Mouse (Mus musculus): ENCODE data around the gene Ccdc163. TPM values are rescaled to one million over a fixed set of nuclear protein-coding genes. Genes with fewer than 3 reads are reported as not detected.
"Not testable (repeated sequence)": the region's sequence is repeated elsewhere in the genome, so short reads cannot be mapped to it uniquely, and the experiment has no call there.

Gene Ccdc163
- 1 to 10 TPM; 4.5 to 5.5 TPM for total RNA-seq (2021)

GRCm38 (mm10) chr4:116708201-116708764 lies at the start of gene Ccdc163, which contains the start of gene Mmachc:
Gene Ccdc163, plus strand, starts transcription at chr4:116708509.
Gene Mmachc, minus strand, starts transcription at chr4:116708406.
- peak; percentile 91 for DNase-seq
- intact Hi-C loops (cut with DNase I), result no loop called here

- DNase-seq, result no peak
Observed at GRCm38 (mm10) chr4:116659474-116659873, 48.8 kb upstream of the Ccdc163 start.

DNA sequence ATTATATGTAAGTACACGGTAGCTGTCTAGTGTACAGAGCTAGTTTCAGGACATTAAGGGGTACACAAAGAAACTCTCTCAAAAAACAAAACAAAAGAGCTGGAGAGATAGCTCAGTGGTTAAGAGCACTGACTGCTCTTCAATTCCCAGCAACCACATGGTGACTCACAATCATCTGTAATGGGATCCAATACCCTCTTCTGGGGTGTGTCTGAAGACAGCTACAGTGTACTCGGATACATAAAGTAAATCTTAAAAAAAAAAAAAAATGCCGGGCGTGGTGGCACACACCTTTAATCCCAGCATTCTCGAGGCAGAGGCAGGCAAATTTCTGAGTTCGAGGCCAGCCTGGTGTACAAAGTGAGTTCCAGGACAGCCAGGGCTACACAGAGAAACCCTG lies 48.4 kb upstream of the Ccdc163 start:
- intact Hi-C loops (cut with DNase I); DNase-seq: not testable (repeated sequence)

More at GRCm38 (mm10) chr4:116659474-116659873, 48.8 kb upstream of the Ccdc163 start:
- intact Hi-C loops (cut with DNase I), result no loop called here

- DNase-seq, result no peak
- intact Hi-C loops (cut with DNase I), result no loop called here
Observed at GRCm38 (mm10) chr4:116660829-116661228, 47.5 kb upstream of the Ccdc163 start.

DNA sequence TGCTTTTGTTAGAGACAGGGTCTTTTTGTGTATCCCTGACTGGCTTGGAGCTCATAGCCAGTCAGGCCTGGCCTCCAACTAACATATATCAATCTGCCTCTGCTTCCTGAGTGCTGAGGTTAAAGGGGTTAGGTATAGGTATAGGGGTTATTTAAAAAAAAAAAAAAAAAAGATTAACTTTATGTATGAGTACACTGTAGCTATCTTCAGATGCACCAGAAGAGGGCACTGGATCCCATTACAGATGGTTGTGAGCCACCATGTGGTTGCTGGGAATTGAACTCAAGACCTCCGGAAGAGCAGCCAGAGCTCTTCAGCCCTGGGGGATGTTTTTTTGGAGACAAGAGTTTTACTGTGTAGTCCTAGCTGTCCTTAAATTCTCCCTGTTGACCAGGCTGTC lies 46.3 kb upstream of the Ccdc163 start:
- DNase-seq, result no peak
- intact Hi-C loops (cut with DNase I), result no loop called here

GRCm38 (mm10) chr4:116666625-116667024 lies 41.7 kb upstream of the Ccdc163 start:
- no peak for DNase-seq
- intact Hi-C loops (cut with DNase I), result no loop called here

GRCm38 (mm10) chr4:116668145-116668544 lies 40.2 kb upstream of the Ccdc163 start:
- no peak for DNase-seq
- intact Hi-C loops (cut with DNase I), result no loop called here

- peak; percentile 9 for DNase-seq
- intact Hi-C loops (cut with DNase I), result no loop called here
Observed at GRCm38 (mm10) chr4:116669291-116669690, 39.0 kb upstream of the Ccdc163 start.

DNA sequence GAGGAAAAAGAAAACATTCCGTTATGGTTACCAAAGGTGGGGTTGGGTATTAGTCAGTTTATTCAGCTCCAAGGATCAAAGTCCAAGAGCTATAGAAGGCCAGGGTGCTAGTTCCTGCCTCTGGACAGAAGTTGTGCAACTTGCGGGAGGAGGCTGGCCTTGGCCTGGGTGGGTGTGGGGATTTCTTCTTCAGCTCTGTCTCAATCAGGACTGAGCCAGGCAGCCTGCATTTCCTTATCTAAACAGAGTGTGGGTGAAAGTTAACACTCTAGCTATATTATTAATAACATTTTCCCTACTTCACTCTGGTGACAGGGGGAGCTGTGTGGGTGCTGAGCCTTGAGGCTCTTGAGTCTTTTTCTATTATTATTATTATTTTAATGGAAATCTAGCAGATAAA lies 35.5 kb upstream of the Ccdc163 start:
- intact Hi-C loops (cut with DNase I), result no loop called here
- DNase-seq, result no peak

DNA sequence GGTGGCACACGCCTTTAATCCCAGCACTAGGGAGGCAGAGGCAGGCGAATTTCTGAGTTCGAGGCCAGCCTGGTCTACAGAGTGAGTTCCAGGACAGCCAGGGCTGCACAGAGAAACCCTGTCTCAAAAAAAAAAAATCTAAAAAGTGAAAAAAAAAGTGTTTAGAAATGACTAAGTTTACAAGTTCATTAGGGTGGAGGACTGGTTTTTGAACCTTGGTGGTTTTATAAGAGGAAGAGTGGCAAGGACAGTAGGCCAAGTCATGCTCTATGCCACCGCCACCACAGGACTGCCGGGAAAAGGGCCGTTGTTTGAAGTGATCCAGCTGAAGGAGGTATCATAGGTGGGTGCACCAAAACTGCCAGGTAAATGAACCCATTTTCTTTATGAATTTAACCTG lies 33.5 kb upstream of the Ccdc163 start:
- intact Hi-C loops (cut with DNase I); DNase-seq: not testable (repeated sequence)

DNA sequence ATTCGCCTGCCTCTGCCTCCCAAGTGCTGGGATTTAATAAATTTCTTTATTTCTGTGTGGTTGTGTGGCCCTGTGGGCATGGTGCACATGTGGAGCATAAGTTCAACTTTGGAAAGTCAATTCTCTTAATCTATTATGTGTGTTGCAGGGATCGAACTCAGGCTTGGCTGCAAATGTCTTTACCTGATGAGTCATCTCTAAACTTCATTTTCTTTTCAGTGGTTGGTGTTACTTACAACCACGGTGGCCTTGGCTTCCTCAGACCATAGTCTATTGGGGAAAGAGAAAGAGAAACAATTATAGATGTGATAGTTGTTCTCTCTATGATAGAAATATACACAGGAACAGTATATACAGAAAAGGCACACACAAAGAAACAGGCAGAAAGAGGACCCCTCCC lies 32.3 kb upstream of the Ccdc163 start:
- intact Hi-C loops (cut with DNase I), result no loop called here

GRCm38 (mm10) chr4:116677808-116678207 lies 30.5 kb upstream of the Ccdc163 start:
- no peak for DNase-seq
- intact Hi-C loops (cut with DNase I), result no loop called here

More for the DNA sequence above, 32.3 kb upstream of the Ccdc163 start:
- DNase-seq, result no peak

DNA sequence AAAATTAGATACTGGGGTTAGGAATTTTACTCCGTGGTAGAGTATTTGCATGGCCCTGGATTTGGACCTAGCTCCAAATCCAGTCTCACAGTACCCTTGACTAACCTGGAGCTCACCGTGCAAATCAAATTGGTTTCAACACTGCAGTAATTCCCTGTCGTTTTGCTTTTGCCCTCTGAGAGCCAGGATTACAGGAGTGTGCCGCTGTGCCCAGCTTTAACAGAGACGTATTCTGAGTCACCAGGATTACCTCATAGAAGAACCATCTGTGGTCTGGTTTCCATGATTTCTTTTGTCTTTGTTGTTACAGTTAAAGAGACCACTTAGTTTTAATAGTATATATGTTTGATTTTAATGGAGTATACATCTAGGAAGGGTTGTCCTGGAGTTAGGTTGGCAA lies 29.2 kb upstream of the Ccdc163 start:
- DNase-seq, result no peak
- intact Hi-C loops (cut with DNase I), result no loop called here

DNA sequence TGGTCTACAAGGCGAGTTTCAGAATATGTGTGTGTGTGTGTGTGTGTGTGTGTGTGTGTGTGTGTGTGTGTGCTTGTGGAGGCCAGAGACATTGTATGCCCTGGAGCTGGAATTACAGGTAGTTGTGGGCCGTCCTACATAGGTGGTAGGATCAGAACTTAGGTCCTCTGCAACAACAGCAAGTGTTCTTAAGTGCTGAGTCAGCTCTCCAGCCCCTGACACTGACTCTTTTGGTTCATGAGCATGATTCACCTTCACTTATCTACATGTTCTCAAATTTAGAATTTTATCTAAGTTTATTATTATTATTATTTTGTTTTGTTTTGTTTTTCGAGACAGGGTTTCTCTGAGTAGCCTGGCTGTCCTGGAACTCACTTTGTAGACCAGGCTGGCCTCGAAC lies 27.8 kb upstream of the Ccdc163 start:
- DNase-seq; intact Hi-C loops (cut with DNase I): not testable (repeated sequence)

DNA sequence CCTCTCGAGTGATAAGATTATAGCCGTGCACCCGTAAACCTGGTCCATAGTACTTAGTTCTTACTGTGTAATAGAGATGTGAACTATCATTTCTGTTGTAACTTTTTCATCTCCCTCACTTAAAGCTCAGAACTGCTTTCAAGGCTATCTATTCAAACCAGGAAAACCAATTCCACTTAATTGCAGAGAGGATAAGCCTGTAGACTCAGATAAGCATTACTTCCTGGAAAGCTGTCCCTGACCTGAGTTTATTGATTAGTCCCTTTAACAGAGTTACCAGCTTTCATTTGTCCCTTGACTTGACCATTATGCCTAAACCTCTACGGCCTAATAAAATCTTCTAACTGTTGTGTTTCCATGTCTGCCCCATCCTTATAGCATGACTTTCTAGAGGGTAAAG lies 24.4 kb upstream of the Ccdc163 start:
- no peak for DNase-seq
- intact Hi-C loops (cut with DNase I), result no loop called here

DNA sequence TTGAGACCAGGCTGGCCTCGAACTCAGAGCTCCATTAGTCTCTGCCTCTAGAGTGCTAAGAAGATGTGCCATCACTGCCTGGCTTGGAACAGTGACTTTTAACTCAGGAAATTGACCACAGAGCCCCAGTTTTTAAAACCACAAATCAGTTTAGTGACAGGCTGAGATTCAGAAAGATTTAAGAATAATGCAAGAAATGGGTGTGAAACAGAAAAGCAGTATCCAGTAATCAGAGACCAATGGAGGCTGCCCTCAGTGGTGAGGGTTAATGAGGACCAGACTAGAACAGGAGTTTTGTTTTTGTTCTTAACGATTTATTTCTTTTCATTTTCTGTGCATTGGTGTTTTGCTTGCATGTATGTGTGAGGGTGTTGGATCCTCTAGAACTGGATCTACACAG lies 23.6 kb upstream of the Ccdc163 start:
- DNase-seq, result no peak
- intact Hi-C loops (cut with DNase I), result no loop called here

DNA sequence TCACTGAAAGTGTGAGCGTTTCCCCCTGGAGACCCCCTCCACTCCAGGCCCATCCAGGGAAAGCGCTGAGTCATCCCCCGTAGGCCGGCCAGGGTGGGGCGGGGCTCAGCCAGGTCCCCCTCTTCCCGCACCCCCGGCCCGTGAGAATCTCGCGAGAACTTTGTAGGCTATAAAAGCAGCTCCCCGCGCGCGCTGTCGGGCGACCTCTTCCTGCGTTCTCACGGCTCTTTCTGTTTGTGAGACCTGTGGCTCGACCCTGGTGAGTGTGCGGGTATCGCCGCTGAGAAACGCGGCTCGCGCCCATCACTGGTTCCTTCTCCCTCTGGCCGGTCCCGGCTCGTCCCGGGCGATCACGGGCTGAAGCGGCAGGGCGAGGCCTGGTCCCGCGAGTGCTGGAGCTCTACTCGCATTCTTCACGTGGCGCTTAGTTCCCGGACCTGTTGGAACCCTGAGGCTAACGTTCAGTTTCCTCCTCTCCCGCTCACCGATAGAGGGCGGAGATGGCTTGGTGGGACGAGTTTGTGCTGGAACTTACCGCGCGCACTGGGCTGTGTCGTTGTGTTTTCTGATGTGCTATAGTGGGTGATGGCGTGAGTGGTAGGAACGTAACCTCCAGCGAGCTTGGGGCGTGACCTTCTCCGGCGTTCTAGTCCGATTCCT lies 22.8 kb upstream of the Ccdc163 start, which contains the start of gene Prdx1:
Prdx1 (plus strand) TSS at position 143 of the 660 bp plus-strand sequence.
- intact Hi-C loops (cut with DNase I), result no loop called here
- peak; percentile 96 for DNase-seq

GRCm38 (mm10) chr4:116687041-116687440 lies 21.3 kb upstream of the Ccdc163 start:
- DNase-seq, result no peak
- intact Hi-C loops (cut with DNase I), result no loop called here

- intact Hi-C loops (cut with DNase I), result no loop called here
- DNase-seq, result no peak
Observed at GRCm38 (mm10) chr4:116689309-116689876, 18.9 kb upstream of the Ccdc163 start.

GRCm38 (mm10) chr4:116692146-116692545 lies 16.2 kb upstream of the Ccdc163 start:
- intact Hi-C loops (cut with DNase I), result no loop called here
- no peak for DNase-seq

- intact Hi-C loops (cut with DNase I), result no loop called here
- no peak for DNase-seq
Observed at GRCm38 (mm10) chr4:116693785-116694184, 14.5 kb upstream of the Ccdc163 start.

DNA sequence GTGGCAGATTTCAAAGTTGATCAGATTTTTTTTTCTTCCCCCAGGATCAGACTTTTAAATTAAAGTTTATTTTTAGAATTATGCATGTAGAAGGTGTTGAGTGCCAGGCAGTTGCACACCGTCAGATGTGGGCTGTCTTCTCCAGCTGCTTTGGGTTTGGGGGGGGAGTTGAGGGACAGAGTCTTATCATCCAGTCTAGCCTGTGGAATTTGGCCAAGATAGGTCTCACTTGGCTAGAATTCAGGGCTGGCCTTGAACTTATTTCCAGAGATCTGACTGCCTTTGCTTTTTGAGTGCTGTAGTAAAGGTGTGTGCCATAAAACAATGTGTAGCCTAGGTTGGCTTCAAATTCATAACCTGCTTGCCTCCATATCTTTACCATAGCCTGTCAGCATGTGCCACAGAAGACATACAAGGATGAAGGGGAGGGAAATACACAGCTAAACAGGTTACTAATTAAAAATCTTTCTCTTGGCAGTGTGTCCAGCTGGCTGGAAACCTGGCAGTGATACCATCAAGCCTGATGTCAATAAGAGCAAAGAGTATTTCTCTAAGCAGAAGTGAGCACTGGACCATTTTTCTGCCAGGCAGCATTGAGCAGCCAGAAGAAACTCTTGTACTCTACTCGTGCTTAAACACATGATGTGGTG lies 9.5 kb upstream of the Ccdc163 start:
- intact Hi-C loops (cut with DNase I), result no loop called here
- no peak for DNase-seq

Measured in left cerebral cortex, postnatal 4 days (tissue).